Mouse (Mus musculus): ENCODE measurements around the gene Xpnpep1.

GRCm38 (mm10) chr19:53051288-53051985 is 11.4 kb upstream of the Xpnpep1 start:
- TF ChIP-seq POLR2A (IDR thresholded peaks at IDR 0.05; ENCODE audit: low read depth, low read length), result no peak
- TF ChIP-seq CTCF (IDR thresholded peaks at IDR 0.05; ENCODE audit: borderline replicate concordance, insufficient read depth, low read length), result no peak
